Mouse (Mus musculus): ENCODE data around the gene Ska2.

Gene Ska2

GRCm38 (mm10) chr11:87173625-87174024 lies 64.6 kb downstream of the Ska2 start:
- DNase-seq (ENCODE audit: low spot score in 2 of 2), result no peak

All from spleen, postnatal 4 days (tissue).